Mouse (Mus musculus): ENCODE measurements around the gene Gid8.
A peak's percentile ranks its signal among the peaks of the same experiment; 100 is the strongest.
"Not testable (repeated sequence)": the region's sequence is repeated elsewhere in the genome, so short reads cannot be mapped to it uniquely, and the experiment has no call there.

Gene Gid8

GRCm38 (mm10) chr2:180710276-180711155 is 599 bp downstream of the Gid8 start:
- peak; percentile 45 for DNase-seq (ENCODE audit: low spot score)

- no peak for DNase-seq (ENCODE audit: low spot score)
Measured at GRCm38 (mm10) chr2:180711527-180711926, 1.6 kb downstream of the Gid8 start.

GRCm38 (mm10) chr2:180712037-180712689 is 2.2 kb downstream of the Gid8 start:
- peak; percentile 86 for DNase-seq (ENCODE audit: low spot score)

GRCm38 (mm10) chr2:180722748-180723147 is 12.8 kb downstream of the Gid8 start:
- not testable (repeated sequence) for DNase-seq (ENCODE audit: low spot score)

- DNase-seq (ENCODE audit: low spot score): no peak
Measured at GRCm38 (mm10) chr2:180723865-180724264, 13.9 kb downstream of the Gid8 start.

- DNase-seq (ENCODE audit: low spot score): peak; percentile 34
Measured at GRCm38 (mm10) chr2:180724585-180725413, 14.9 kb downstream of the Gid8 start, which contains the start of gene Slc17a9. Gene Slc17a9 (plus strand): TSS chr2:180725263.

GRCm38 (mm10) chr2:180725414-180725778 is 15.5 kb downstream of the Gid8 start:
- DNase-seq (ENCODE audit: low spot score): no peak

- no peak for DNase-seq (ENCODE audit: low spot score)
Measured at GRCm38 (mm10) chr2:180725856-180726629, 16.1 kb downstream of the Gid8 start.

- no peak for DNase-seq (ENCODE audit: low spot score)
Measured at GRCm38 (mm10) chr2:180726658-180727442, 16.9 kb downstream of the Gid8 start.

- no peak for DNase-seq (ENCODE audit: low spot score)
Measured at GRCm38 (mm10) chr2:180727613-180728021, 17.7 kb downstream of the Gid8 start.

- no peak for DNase-seq (ENCODE audit: low spot score)
Measured at GRCm38 (mm10) chr2:180731036-180731435, 21.1 kb downstream of the Gid8 start.

GRCm38 (mm10) chr2:180731984-180732383 is 22.1 kb downstream of the Gid8 start:
- no peak for DNase-seq (ENCODE audit: low spot score)

GRCm38 (mm10) chr2:180735232-180735631 is 25.3 kb downstream of the Gid8 start:
- DNase-seq (ENCODE audit: low spot score): no peak

GRCm38 (mm10) chr2:180737984-180738383 is 28.1 kb downstream of the Gid8 start:
- DNase-seq (ENCODE audit: low spot score): no peak

GRCm38 (mm10) chr2:180740349-180740748 is 30.4 kb downstream of the Gid8 start:
- DNase-seq (ENCODE audit: low spot score): no peak

- no peak for DNase-seq (ENCODE audit: low spot score)
Measured at GRCm38 (mm10) chr2:180741421-180741820, 31.5 kb downstream of the Gid8 start.

- no peak for DNase-seq (ENCODE audit: low spot score)
Measured at GRCm38 (mm10) chr2:180742820-180743219, 32.9 kb downstream of the Gid8 start.

- no peak for DNase-seq (ENCODE audit: low spot score)
Measured at GRCm38 (mm10) chr2:180743321-180743720, 33.4 kb downstream of the Gid8 start.

GRCm38 (mm10) chr2:180745248-180745927 is 35.5 kb downstream of the Gid8 start:
- peak; percentile 82 for DNase-seq (ENCODE audit: low spot score)

GRCm38 (mm10) chr2:180746569-180747192 is 36.8 kb downstream of the Gid8 start:
- DNase-seq (ENCODE audit: low spot score): no peak

Data from c-Kit-positive CD71-positive TER-119-positive erythroid progenitor cells, embryonic 14.5 days (primary cell).